Mouse (Mus musculus): ENCODE measurements around the gene Itgb8.
A peak's percentile ranks its signal among the peaks of the same experiment; 100 is the strongest.

Itgb8 gene

DNA sequence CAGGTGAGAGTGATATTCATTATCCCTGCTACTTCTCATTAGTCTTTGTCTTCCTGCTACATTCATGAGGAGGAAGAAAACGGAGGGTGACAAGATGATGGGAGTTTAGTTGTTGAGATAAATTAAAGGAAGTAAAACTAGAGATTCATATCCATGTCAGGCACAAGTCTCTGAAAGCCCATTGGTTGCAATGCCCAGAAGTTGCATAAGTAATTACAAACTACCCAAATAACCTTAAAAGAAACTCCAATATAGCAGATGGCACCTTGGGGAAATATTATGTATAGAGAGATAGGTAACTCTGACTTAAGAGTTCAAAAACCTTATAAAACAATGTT lies 31.2 kb downstream of the Itgb8 start:
- DNase-seq = no peak

DNA sequence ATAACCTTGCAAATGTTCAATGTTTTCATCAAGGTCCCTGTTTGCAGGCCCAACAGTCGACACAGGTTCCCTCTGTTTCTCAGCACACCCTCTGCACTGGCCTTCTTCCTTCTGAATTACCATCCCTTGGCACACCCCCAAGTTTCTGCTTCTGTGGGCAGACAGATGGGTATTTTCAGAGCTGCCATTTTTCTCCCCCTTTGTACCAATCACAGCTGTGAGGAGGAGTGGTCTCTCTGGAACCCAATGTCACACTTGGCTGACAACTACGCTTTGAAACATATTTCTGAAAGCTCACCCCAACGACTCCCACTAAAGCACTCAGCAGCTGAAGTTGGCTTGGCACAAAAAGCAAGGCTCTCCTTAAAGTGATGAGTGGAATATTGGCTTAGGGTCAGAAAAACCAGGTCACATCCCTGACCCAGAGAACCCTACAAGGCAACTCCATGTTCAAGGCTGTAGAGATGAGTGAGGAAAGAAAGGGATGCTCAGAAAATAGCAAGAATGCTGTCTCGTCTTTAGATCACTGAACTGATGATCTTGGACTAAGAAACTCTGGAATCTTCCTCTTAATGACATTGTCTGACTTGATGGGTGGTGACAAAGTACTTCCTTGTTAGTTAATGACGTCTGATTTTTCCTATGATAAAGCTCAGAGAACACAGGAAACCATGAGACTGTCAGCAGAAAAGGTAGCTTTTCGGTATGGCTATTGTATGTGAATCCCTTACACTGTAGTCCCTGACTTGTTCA lies 31.7 kb downstream of the Itgb8 start:
- no peak for DNase-seq

DNA sequence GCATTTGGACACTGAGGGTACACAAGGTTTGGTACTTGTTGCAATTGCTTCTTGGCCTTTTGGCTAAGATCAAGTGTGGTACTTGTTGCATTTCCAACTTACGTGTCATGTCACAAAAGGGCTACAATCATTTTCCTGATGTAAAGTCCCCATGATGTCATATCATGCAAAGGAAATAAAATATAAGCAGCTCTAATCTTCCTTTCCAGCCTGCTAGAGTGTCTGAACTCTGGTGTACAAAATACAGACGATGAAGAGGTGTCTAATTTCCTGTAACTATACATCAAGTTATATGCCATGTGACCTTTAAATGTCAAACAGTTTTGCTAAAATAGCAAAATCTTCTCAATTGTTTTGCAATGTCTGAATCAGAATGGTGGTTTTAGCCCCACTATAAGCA lies 34.2 kb downstream of the Itgb8 start:
- no peak for DNase-seq

DNA sequence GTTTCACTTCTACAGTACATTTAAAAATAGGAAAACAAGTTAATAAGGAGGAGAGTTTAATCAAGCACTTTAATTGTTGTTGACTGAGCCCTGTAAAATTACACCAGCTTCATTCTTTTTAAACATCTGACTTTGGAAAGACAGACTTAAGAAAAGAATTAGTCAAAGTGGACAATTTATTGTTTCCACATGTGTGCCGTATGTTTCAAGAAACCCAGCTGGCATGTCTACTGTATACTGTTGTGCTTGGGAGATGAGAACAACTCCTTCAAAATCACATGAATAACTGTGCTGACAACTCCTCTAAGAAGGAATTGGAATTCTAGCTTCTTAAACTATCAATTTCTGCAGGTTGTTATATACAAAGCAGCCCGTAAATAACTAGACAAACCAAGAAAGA lies 35.8 kb downstream of the Itgb8 start:
- no peak for DNase-seq

DNA sequence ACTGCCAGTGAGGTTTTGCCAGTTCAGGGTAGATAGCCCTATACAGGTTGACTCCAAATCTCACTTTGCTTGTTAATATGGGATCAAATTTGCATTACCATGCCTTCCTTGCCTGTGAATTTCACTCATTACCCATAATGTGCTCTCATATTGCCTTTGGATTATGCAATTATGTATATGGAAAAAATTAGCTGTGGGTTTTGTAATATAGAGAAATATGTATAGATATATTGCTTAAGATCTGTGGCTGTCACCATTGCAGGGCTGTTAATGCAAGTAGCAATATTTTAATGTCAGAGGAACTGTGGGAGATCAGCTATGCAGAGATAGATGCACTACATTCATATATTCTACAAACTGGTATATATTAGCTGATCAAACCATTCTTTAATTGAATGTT lies 43.5 kb downstream of the Itgb8 start:
- DNase-seq = no peak

DNA sequence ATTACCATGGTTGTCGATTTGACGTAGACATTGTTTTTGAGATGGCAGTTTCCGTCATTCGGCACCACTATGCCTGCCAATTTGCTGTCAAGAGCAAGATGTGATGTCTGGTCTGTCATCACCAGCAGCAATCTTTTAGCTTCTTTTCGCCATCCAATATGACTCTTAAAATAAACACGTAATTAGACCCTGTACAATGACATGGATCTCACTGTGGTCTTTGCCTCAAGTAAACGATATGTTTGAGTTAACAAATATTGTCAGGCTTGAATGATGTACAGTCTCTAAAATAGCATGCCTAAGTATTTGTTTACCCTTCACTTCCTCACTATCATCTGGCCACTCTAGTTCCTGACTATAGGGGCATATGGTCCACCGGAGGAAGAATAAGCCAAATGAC lies 48.8 kb downstream of the Itgb8 start:
- DNase-seq = no peak

DNA sequence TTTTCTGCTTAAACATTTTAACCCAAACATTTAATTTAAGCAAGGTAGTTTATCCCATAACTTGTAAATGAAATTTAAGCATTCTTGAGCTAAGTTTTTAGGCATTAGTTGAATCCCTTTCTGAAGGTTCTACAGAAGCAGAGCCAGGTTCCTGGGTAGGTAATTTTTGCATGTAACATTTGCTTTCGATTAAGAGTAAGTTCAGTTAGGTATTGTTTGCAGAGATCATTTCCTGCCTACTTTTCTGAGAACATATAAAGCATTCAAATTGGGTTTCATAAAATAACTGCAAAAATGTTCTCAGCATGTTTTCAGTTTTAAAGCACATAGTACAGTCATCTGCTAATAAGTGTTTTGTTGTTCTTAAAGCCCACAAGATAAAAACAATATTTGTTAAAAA lies 53.2 kb downstream of the Itgb8 start:
- DNase-seq = no peak

DNA sequence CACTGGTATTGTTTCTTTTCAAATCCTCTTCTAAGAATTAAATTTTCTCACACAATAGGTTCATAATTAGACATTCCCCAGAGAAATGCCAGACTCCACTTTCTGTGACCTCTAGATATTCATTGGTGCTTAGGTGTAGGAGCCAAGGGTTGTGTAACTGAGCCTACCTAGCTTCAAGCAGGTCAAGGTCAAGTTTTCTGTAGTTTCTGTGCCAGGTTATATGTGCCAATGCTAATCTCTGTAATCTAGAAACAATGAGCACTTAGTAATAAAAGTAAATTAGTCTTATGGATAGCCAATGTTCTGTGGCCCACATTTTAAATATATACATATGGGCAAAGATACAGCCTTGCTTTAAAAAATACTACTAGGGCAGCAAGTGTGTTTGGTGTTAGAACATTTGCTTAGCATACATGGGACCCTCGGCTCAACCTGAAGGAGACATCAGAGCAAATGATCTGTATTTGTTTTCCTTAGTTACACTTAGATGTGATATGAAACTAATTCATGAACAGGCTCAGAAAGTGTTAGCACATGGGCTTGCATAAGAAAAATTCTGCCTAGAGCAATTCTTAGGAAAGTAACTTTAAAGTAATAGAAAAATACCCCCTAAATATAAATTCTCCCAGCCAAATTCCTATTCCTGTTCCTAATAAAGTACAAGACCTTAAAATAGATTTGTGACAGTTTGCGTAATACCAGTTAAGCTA lies 56.2 kb downstream of the Itgb8 start:
- DNase-seq = no peak

DNA sequence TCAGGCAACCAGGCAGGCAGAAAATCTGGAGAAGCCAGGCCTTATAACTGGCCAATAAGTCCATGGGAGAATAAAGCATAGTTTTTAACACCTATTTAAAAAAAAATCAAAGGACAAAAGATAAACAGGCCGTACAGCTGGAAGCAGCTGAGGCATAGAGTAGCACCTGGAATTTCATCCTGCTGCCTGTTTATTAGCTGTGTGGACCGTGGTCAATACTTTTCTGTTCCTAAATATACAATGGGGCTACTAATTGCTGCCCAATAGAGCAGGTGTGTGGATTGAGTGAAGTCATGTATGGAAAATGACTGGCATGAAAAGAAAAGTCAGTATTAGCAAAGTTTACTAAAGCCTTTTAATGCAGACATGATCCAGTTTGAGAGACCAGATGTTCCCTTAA lies 62.6 kb downstream of the Itgb8 start:
- DNase-seq = no peak

DNA sequence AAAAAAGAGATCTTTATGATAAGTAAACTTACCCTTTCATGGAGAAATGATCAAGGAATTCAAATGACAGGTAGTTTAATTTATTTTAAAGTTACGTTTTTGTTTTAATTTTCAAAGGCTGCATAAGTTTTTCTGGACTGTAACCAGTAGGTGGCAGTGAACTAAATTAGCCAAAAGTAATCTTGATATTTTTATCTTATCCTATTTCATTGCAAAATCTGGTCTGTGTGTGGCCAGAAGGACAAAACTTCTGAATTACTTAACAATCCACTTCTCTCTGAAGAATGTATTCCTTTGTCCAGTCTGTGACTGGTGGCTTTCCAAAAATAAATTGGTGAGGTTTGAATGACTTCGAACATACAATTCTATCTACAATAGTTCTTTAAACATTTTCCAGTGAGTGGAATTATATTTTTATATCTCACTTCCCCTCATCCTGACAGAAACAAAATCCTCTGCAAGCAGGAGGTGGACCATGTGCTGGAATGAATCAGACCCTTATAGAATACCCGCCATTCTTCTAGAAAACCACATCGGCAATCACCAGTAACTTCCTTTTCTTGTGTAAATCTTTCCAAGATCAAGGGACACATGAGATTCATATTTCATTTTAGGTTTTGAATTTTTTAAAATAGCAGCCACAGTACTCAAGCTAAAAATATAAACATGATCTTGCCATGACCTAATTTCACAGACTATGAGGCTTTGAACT lies 68.6 kb downstream of the Itgb8 start:
- DNase-seq = no peak

DNA sequence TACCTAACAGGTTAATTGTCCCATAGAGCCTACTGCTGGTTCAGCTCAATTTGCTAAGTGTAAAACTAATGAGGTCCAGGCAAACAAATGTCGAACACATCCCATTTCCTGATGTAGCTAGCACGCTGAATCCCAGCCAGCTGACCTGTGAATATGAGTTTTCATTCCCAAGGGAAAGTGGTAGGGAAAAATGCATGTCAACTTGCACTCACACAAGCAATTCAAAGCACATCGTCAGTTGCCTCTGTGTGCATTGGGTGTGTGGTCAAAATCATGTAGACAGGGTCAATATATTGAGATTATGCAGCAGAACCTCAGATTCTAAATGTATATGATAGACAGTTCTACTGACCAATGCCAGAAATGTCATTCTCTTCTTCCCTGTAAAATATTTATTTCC lies 69.5 kb downstream of the Itgb8 start:
- DNase-seq = peak; percentile 2

DNA sequence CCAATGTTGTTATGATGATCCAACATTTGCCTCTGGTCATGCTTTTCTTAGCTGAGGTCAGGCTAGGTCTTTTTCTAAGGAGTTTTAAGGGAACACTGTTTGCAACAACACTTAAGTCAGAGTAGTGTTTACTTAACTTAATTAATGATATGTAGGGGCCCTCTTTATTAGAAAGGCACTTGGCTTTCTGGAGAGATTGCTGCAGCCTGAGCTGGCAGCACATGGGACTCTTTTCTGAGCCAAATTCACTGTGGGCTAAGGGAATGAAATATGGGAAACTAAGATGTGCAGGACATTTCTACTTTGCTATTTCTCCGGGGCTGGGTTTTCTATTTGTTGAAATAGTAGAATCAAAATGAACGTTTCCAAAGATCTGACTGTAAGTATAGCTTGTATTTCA lies 73.5 kb downstream of the Itgb8 start:
- DNase-seq = no peak

DNA sequence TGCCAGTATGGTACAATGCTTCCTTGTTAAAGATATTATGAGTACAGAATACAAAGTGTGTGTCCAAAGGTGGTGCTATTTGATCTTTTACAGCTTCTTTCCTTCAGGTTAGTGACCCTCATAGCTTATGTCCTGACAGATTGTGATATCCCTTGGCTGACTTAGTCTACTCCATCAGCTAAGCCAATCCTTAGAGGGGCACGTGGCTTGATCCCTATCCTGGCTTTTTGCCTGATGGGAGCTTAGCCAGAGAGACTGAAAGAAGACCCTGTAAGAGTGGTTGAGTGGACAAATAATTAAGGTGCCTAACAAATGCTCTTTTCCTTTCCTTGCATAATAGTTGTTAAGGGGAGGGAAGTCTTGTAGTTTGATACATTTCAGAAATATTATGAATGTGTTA lies 73.9 kb downstream of the Itgb8 start:
- DNase-seq = peak; percentile 25

DNA sequence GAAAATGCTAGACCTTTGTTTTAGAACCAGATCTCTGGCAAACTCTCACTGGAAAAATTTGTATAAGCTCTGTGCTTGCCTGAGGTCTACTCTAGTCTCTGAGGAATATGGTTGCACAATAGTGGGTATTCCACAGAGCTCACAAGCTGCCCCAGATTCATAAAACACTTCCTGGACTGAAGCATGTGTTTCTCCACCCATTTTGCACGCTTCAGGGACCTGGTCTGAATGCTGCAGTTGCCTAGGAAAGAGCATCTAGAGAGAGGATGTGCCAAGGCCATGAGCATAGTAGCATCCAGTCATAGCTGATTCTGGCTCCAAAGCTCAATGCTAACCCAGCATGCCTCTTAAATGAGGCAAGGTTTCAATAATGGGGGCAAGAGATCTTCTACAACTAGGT lies 74.4 kb downstream of the Itgb8 start:
- DNase-seq = peak; percentile 8

DNA sequence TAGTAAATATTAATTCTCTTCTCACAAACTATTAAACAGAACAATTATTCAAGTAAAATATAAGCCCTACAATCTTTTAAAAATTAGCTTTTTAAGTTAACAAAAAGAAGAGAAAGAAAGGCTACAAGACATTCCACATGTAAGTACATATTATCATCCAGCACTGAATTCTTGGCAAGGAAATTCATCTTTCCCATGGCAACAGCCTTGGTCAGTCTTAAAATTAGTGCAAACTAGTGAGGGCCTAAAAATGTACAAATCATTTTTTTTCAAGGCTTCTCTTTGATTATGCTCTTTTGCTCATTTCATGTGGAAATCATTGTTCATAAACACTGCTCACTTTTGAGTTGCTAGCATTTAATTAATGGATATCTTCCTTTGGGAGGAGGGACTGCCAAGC lies 77.8 kb downstream of the Itgb8 start:
- DNase-seq = no peak

DNA sequence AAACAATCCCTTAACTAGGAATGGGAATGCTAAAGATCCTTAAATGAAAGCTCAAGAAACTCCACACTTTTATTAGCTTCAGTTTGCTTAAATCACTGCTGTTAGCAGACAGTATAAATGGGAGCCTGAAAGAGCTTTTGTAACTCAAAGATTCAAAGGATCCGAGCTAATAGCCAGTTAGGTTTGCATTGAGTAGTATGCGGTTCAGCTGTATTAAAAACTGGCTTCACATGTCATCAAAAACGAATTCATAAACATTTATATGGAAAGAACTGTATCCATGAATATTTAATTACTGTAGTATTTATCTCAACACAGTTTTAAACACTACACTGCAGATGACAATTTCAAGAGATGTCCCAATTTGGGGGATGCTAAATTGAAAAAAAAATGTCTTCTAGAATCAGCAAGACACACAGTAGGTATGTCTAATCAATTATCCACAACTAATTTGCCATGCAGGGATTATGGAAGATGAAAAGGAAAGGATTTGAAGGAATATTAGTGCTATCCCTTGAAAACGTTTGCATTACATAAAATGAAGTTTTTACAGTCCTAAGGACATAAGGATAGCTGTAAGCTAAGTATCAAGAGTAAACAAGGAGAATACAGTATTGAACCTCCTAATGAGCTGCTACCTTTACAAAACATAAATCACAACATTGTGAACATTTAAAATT lies 79.2 kb downstream of the Itgb8 start:
- no peak for DNase-seq

DNA sequence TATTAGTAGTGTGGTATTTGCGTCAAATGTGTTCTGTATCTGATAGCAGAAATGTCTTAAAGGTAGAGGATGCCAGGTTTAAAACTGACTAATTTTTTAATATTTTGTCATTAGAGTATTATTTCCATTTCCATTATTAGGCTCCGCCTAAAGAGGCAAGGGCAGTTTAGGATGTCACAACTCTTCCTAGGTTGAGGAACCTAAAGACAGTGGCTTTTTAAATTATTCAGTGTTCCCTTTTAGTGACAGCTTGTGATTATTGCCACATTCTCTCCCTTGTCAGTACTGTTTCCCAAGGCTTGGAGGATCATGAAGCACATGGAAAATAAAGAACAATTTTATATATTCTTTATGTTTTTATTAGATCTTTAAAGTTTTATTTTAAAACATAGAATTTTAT lies 80.9 kb downstream of the Itgb8 start:
- no peak for DNase-seq

DNA sequence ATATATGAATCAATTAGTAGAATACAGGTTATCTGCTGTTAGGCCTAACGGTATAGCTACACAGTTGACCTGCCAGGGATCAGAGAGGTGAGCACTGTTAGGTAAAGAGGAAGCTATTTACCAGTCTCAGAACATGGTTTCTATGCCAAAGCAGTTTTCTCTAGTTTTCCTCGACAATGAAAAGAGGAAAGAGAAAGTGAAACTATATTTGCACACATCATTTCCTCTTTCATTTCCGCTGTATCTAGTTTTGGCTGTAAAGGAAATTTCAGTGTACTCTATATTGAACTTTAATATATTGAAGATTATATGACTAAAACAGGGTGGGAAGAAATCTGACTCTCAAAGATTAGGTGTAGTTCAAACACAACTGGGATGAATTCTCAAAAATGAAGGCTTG lies 81.5 kb downstream of the Itgb8 start:
- DNase-seq = no peak

DNA sequence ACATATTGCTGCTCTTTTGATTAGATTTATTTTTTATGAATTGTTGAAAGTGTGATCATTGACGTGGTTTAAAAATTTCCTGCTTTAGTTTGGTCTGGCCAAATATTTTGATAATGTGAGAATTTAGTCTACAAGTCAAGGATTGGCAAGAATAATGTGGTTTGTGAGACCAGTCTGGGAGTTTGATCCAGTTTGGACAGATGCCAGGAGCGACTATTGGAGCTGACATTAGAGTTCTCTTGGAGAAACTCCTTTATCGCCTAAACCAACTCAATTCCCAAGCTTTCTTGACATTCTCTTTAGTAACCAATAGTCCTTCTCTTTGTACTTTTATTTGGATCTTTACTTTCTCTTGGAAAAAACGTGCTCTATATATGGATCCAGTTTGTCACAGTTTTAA lies 83.0 kb downstream of the Itgb8 start:
- no peak for DNase-seq

DNA sequence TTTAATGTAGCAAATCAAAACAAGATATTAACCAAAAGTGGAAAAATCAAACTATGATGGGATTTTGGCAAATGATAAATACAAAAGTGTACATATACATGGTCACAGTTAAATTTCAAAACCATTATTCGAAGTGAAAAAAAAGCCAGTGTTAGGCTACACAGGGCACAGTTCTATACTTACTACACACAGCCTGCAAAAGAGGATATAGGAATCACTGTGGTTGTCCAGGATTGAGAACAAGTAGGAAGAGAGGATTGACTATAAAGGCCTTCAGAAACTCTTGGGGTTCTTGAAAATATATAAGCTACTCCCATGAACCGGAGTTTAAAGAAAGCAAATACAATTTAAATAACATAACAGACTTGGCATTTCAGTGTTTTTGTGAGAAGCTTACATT lies 87.6 kb downstream of the Itgb8 start:
- no peak for DNase-seq

DNA sequence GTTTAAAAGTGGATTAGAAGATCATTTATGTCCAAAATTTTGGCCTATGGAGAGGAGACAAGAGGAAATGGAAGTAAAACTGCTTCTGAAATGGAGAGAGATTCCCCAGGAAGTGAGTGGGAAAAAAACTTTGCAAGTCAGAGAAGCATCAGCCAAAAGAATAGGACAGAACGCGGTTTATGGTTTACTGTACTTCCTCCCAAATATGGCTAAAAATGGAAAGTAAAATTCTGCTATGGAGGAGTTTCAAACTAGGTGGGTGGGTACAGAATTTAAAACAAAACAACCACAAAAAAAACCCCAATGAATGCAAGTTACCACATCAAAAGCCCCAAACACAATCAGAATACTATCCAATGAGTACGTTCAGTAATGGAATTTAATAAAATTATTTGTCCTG lies 90.8 kb downstream of the Itgb8 start:
- DNase-seq = no peak

DNA sequence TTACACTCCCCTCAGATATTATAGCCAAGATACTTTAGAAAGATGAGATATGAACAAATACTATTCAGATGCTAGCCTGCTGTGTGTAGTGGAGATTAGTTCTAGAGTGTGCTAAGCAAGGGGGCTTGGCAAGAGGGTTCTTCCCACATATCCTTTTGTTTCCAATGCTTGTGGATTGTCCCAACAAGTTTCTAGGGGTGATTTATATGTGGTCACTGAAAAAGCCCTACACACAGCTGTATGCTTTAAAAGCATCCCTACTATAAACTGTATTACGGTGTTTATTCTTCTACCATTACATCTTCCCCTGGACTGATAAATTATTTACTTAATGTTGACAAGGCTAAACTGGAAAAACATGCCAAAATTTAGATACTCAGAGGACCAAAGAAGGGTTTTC lies 92.6 kb downstream of the Itgb8 start:
- no peak for DNase-seq

DNA sequence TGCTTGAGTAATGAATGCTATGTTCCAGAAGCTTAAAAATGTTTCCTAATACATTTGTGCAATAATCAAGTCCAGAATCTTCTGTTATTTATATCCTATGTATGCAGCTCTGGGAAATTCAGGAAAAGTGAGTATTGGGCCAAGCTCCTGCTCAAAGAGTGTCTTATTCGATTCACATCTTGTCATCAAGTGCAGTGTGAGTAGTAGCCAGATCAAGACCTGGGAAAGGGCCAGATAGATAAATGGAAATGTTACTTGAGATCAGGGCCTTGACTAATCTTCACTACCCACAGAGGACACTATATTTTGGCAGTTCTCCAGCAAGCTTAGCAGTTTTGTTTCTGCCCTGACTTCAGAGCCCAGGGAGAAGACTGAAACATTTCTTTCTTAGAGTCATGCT lies 100.7 kb downstream of the Itgb8 start:
- no peak for DNase-seq

All from retina, postnatal 1 day (tissue).